Mouse (Mus musculus) neural tube, postnatal 0 days (tissue): ENCODE measurements around the gene Rtn4. TPM values are rescaled to one million over a fixed set of nuclear protein-coding genes. Genes with fewer than 3 reads are reported as not detected.

Experiments
- polyA plus RNA-seq: library from polyadenylated mRNA; unstranded; fragments of >200 nt; fragmentation: Nextera tagmentation; extraction: Ambion mirVana; gene quantifications from 2 replicates; pipeline ENCODE4 v1.2.1, GENCODE M21; 2015

Rtn4 gene
- 153 TPM in 2 replicates for polyA plus RNA-seq

DNA sequence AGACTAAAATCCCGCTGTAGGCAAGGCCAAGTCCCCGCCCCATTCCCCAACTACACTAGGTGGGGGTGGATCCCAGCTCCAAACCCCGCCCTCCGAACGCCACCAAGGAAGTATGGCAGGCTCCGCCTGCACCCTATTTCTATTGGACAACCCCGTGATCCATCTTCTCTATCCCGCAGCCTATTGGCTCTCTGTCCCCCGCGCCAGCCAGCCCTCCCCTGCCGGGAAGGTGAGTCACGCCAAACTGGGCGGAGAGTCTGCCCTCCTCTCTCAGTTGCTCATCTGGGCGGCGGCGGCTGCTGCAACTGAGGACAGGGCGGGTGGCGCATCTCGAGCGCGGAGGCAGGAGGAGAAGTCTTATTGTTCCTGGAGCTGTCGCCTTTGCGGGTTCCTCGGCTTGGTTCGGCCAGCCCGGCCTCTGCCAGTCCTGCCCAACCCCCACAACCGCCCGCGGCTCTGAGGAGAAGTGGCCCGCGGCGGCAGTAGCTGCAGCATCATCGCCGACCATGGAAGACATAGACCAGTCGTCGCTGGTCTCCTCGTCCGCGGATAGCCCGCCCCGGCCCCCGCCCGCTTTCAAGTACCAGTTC lies at the start of gene Rtn4:
TSS of gene Rtn4 (plus strand) at position 265 of the 590 bp plus-strand sequence.

Other genes starting within 250 kb of the Rtn4 start
- gene Prorsd1, start 177.9 kb upstream of the Rtn4 start, polyA plus RNA-seq, result 11.1 and 11.8 TPM in 2 replicates
- gene Mtif2, start 166.5 kb upstream of the Rtn4 start, polyA plus RNA-seq, result 38.7 and 41.9 TPM in 2 replicates
- 0.14 TPM in 2 replicates for gene Clhc1, start 145.0 kb upstream of the Rtn4 start, polyA plus RNA-seq
- 550 and 655 TPM in 2 replicates for gene Rps27a, start 144.8 kb upstream of the Rtn4 start, polyA plus RNA-seq
- 0.39 and 0.46 TPM in 2 replicates for gene 4931440F15Rik, start 132.7 kb downstream of the Rtn4 start, polyA plus RNA-seq